ENCODE assay signal across 16 mouse cellular contexts in the genomic region with DNA sequence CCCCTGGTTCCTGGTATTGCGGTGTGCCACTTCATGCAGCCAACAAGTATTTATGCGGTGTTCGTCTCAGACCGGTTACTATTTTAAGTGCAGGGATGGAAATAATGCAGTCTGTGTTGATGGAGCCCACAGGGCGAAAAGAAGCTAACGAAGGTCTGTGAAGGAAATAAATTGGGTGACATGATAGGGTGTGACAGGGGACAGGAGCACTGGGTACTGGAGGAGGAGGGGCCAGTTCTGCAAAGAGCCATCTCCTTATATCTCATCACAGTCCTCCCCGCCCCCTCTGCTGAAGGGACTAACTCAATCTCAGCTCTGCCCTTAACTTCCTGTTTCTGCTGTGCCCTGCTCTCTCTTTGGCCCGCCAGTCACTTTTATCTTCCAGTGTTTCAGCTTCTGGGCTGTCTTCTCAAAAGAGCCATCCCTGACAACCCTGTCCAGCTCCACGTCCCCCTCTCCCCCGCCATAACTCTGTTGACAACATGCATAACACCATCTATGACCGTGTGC. TPM values are rescaled to one million over a fixed set of nuclear protein-coding genes. Genes with fewer than 3 reads are reported as not detected.
DNase-seq lines count a peak whose midpoint lies in the region; ATAC-seq and TF ChIP-seq lines count a peak whose summit lies in the region.
"Had no signal": no experiment of that assay in that cellular context is flagged by ENCODE, and none has a peak within 500 bp of the region (broad histone marks: within the 10 kb centered on the region; RNA-seq: fewer than 3 reads in every experiment).

No protein-coding gene starts in this region.

- no peak for ATAC-seq in heart, embryonic 13.5 days (ENCODE audit: extremely low read depth, insufficient number of reproducible peaks, low FRiP score, low TSS enrichment)
- 0 out of 2 replicates have a peak, but pooled peaks have one; percentile 24 for ATAC-seq in lung, embryonic 16.5 days (ENCODE audit: low read depth)
- no peak for ATAC-seq in lung, postnatal 0 days

- H3K9me3 ChIP-seq in heart, embryonic 13.5 days, result no peaks in the 10 kb centered on the region
- no peaks in the 10 kb centered on the region for H3K9me3 ChIP-seq in lung, embryonic 16.5 days (ENCODE audit: control insufficient read depth, low read length)
- no peaks in the 10 kb centered on the region for H3K9me3 ChIP-seq in lung, postnatal 0 days (ENCODE audit: low read length)
- H3K9me3 ChIP-seq: embryonic facial prominence, embryonic 10.5 days; forebrain, embryonic 13.5 days; hindbrain, embryonic 10.5 days had no signal

- TF ChIP-seq CTCF in lung, postnatal 0 days (IDR thresholded peaks at IDR 0.05), result no peak

- H3K27me3 ChIP-seq in heart, embryonic 13.5 days (replicated peaks), result peaks cover 13% of the 10 kb centered on the region
- H3K27me3 ChIP-seq in lung, embryonic 16.5 days (ENCODE audit: control insufficient read depth, insufficient read depth, low read depth, low read length), result no peaks in the 10 kb centered on the region
- no peaks in the 10 kb centered on the region; the same call in 1 of the 2 replicates for H3K27me3 ChIP-seq in lung, postnatal 0 days (replicated peaks; ENCODE audit: insufficient read depth, low read length)

- no peaks in the 10 kb centered on the region for H3K36me3 ChIP-seq in heart, embryonic 13.5 days
- no peaks in the 10 kb centered on the region for H3K36me3 ChIP-seq in lung, embryonic 16.5 days (ENCODE audit: control insufficient read depth, insufficient read depth, low read length)
- no peaks in the 10 kb centered on the region for H3K36me3 ChIP-seq in lung, postnatal 0 days (ENCODE audit: insufficient read depth, low read length)
- H3K36me3 ChIP-seq: embryonic facial prominence, embryonic 10.5 days; hindbrain, embryonic 10.5 days had no signal

- H3K4me1 ChIP-seq in heart, embryonic 13.5 days, result peaks cover 11% of the 10 kb centered on the region
- H3K4me1 ChIP-seq in lung, embryonic 16.5 days (replicated peaks; ENCODE audit: control insufficient read depth, insufficient read depth, low read length), result peaks cover 5% of the 10 kb centered on the region; the same call in 1 of the 2 replicates
- H3K4me1 ChIP-seq in lung, postnatal 0 days (ENCODE audit: insufficient read depth, low read depth, low read length), result peaks cover 6% of the 10 kb centered on the region; the same call in 1 of the 2 replicates

- no peak overlapping the region for H3K9ac ChIP-seq in heart, embryonic 13.5 days
- no peak overlapping the region for H3K9ac ChIP-seq in lung, embryonic 16.5 days (ENCODE audit: low read length)
- no peak overlapping the region for H3K9ac ChIP-seq in lung, postnatal 0 days (replicated peaks; ENCODE audit: low read depth)
- H3K9ac ChIP-seq: forebrain, embryonic 13.5 days; forebrain, postnatal 0 days; hindbrain, embryonic 14.5 days had no signal

- TF ChIP-seq EP300 in lung, postnatal 0 days (IDR thresholded peaks at IDR 0.05), result no peak

- 39% methylated on average over 11 of the region's 11 CpGs for WGBS in heart, embryonic 13.5 days
- WGBS in lung, embryonic 16.5 days, result 29% methylated on average over 11 of the region's 11 CpGs
- 46% methylated on average over 11 of the region's 11 CpGs for WGBS in lung, postnatal 0 days

- DNase-seq in heart, adult 9 months (ENCODE audit: low spot score in 2 of 2), result no peak
- DNase-seq in lung, postnatal 0 days (ENCODE audit: low spot score), result no peak
- peak; percentile 83 for DNase-seq in A20 (ENCODE audit: low read depth, low spot score)
- DNase-seq in retina, embryonic 14.5 days (ENCODE audit: low spot score), result peak; percentile 61
- DNase-seq in kidney, adult 11 months, result no peak
- DNase-seq: adrenal gland, adult 8-10 months; adrenal gland, postnatal 36 days; cerebellum, postnatal 10 days; forebrain, postnatal 0 days; gastrocnemius, postnatal 25 days had no signal

- no peak overlapping the region for H3K27ac ChIP-seq in heart, embryonic 13.5 days (replicated peaks)
- no peak overlapping the region for H3K27ac ChIP-seq in lung, embryonic 16.5 days (ENCODE audit: low read length)
- no peak overlapping the region for H3K27ac ChIP-seq in lung, postnatal 0 days (ENCODE audit: low read length)
- H3K27ac ChIP-seq: embryonic facial prominence, embryonic 10.5 days; forebrain, embryonic 13.5 days; hindbrain, embryonic 10.5 days; hindbrain, embryonic 14.5 days had no signal

- peak overlapping the region; percentile 79; the same call in 1 of the 2 replicates for H3K4me2 ChIP-seq in heart, embryonic 13.5 days
- H3K4me2 ChIP-seq in lung, embryonic 16.5 days (ENCODE audit: low read depth, low read length), result 0 out of 2 replicates have a peak overlapping the region, but pooled peaks have one; percentile 6
- H3K4me2 ChIP-seq in lung, postnatal 0 days (replicated peaks; ENCODE audit: low read depth, low read length), result no peak overlapping the region

- no peak overlapping the region for H3K4me3 ChIP-seq in heart, embryonic 13.5 days
- no peak overlapping the region for H3K4me3 ChIP-seq in lung, embryonic 16.5 days (ENCODE audit: low read length)
- H3K4me3 ChIP-seq in lung, postnatal 0 days (ENCODE audit: low read depth, low read length), result no peak overlapping the region

RNA-seq across cellular contexts. Expression of a gene that starts 0.9 kb away (rescaled TPM):
- polyA plus RNA-seq in heart, embryonic 13.5 days (2015; fragmentation: Nextera tagmentation; extraction: Ambion mirVana), result 0.20 and 0.21 TPM in 2 replicates
- polyA plus RNA-seq in lung, embryonic 16.5 days (2015; fragmentation: Nextera tagmentation; extraction: Ambion mirVana), result 0.79 and 1.1 TPM in 2 replicates
- polyA plus RNA-seq in lung, postnatal 0 days (2015; fragmentation: Nextera tagmentation; extraction: Ambion mirVana), result 0.96 and 0.97 TPM in 2 replicates

RNA-seq across cellular contexts. Expression of a gene that starts 50.4 kb away (rescaled TPM):
- polyA plus RNA-seq in heart, embryonic 13.5 days (2015; fragmentation: Nextera tagmentation; extraction: Ambion mirVana), result 5.1 and 5.4 TPM in 2 replicates
- 7.1 and 8.5 TPM in 2 replicates for polyA plus RNA-seq in lung, embryonic 16.5 days (2015; fragmentation: Nextera tagmentation; extraction: Ambion mirVana)
- polyA plus RNA-seq in lung, postnatal 0 days (2015; fragmentation: Nextera tagmentation; extraction: Ambion mirVana), result 3.6 and 4.0 TPM in 2 replicates

Comparison
In these comparisons a context has a peak if more than half of its experiments do, and no peak if none do; other contexts are left out.
1. DNase-seq: peak in A20 (single experiment) and retina, embryonic 14.5 days (single experiment); none in heart, adult 9 months (0 of 2), lung, postnatal 0 days (single experiment) and kidney, adult 11 months (single experiment).